Mouse (Mus musculus): Measurements from ENCODE around the gene Taf8. TPM values are rescaled to one million over a fixed set of nuclear protein-coding genes. Genes with fewer than 3 reads are reported as not detected.

The Taf8 gene
- polyA plus RNA-seq, 1 experiment from 2014 or later: 14.2 TPM

- Histone ChIP-seq H3K36me3 (ENCODE audit: control insufficient read depth, insufficient read depth) (no peaks in the 10 kb centered on the region), H3K27me3 (ENCODE audit: control insufficient read depth, insufficient read depth, low read depth, low read length) (no peaks in the 10 kb centered on the region), H3K4me3 (ENCODE audit: low read depth, low read length) (no peak overlapping the region), H3K27ac (ENCODE audit: low read length) (no peak overlapping the region), H3K9ac (ENCODE audit: low read depth, low read length) (no peak overlapping the region), H3K4me2 (ENCODE audit: low read depth, low read length) (no peak overlapping the region), H3K9me3 (replicated peaks; ENCODE audit: control insufficient read depth, low read length) (no peaks in the 10 kb centered on the region), H3K4me1 (ENCODE audit: control insufficient read depth, low read depth, low read length) (peaks cover 15% of the 10 kb centered on the region)
- ATAC-seq (ENCODE audit: low read depth): no peak
- 30% methylated on average over 2 of the region's 2 CpGs for WGBS (ENCODE audit: insufficient replicate concordance)
These were observed 19.7 kb downstream of the Taf8 start for GRCm38 (mm10) chr17:47482401-47482800.

GRCm38 (mm10) chr17:47479887-47480286 is 22.2 kb downstream of the Taf8 start:
- H3K9me3 ChIP-seq (replicated peaks; ENCODE audit: control insufficient read depth, low read length): no peaks in the 10 kb centered on the region
- H3K36me3 ChIP-seq (ENCODE audit: control insufficient read depth, insufficient read depth): no peaks in the 10 kb centered on the region
- 40% methylated on average over 3 of the region's 3 CpGs for WGBS (ENCODE audit: insufficient replicate concordance)
- no peaks in the 10 kb centered on the region for H3K27me3 ChIP-seq (ENCODE audit: control insufficient read depth, insufficient read depth, low read depth, low read length)
- no peak overlapping the region for H3K4me2 ChIP-seq (ENCODE audit: low read depth, low read length)
- H3K9ac ChIP-seq (ENCODE audit: low read depth, low read length): no peak overlapping the region
- ATAC-seq (ENCODE audit: low read depth): no peak
- H3K27ac ChIP-seq (ENCODE audit: low read length): no peak overlapping the region
- no peak overlapping the region for H3K4me3 ChIP-seq (ENCODE audit: low read depth, low read length)
- H3K4me1 ChIP-seq (ENCODE audit: control insufficient read depth, low read depth, low read length): peaks cover 7% of the 10 kb centered on the region

GRCm38 (mm10) chr17:47475714-47476113 is 26.4 kb downstream of the Taf8 start:
- H3K9me3 ChIP-seq (replicated peaks; ENCODE audit: control insufficient read depth, low read length): no peaks in the 10 kb centered on the region
- no peak overlapping the region for H3K9ac ChIP-seq (ENCODE audit: low read depth, low read length)
- no peaks in the 10 kb centered on the region for H3K36me3 ChIP-seq (ENCODE audit: control insufficient read depth, insufficient read depth)
- no peak overlapping the region for H3K4me3 ChIP-seq (ENCODE audit: low read depth, low read length)
- H3K4me1 ChIP-seq (ENCODE audit: control insufficient read depth, low read depth, low read length): peaks cover 6% of the 10 kb centered on the region; the same call in 1 of the 2 replicates
- no peak overlapping the region for H3K27ac ChIP-seq (ENCODE audit: low read length)
- no peak overlapping the region for H3K4me2 ChIP-seq (ENCODE audit: low read depth, low read length)
- ATAC-seq (ENCODE audit: low read depth): no peak
- no peaks in the 10 kb centered on the region for H3K27me3 ChIP-seq (ENCODE audit: control insufficient read depth, insufficient read depth, low read depth, low read length)
- 48% methylated on average over 3 of the region's 3 CpGs for WGBS (ENCODE audit: insufficient replicate concordance)

GRCm38 (mm10) chr17:47475181-47475580 is 26.9 kb downstream of the Taf8 start:
- H3K4me1 ChIP-seq (ENCODE audit: control insufficient read depth, low read depth, low read length): peaks cover 6% of the 10 kb centered on the region; the same call in 1 of the 2 replicates
- no peaks in the 10 kb centered on the region for H3K9me3 ChIP-seq (replicated peaks; ENCODE audit: control insufficient read depth, low read length)
- no peaks in the 10 kb centered on the region for H3K27me3 ChIP-seq (ENCODE audit: control insufficient read depth, insufficient read depth, low read depth, low read length)
- H3K27ac ChIP-seq (ENCODE audit: low read length): no peak overlapping the region
- H3K4me3 ChIP-seq (ENCODE audit: low read depth, low read length): no peak overlapping the region
- WGBS (ENCODE audit: insufficient replicate concordance): 71% methylated on average over 4 of the region's 4 CpGs
- H3K9ac ChIP-seq (ENCODE audit: low read depth, low read length): no peak overlapping the region
- no peak for ATAC-seq (ENCODE audit: low read depth)
- H3K36me3 ChIP-seq (ENCODE audit: control insufficient read depth, insufficient read depth): no peaks in the 10 kb centered on the region
- H3K4me2 ChIP-seq (ENCODE audit: low read depth, low read length): no peak overlapping the region

- no peaks in the 10 kb centered on the region for H3K9me3 ChIP-seq (replicated peaks; ENCODE audit: control insufficient read depth, low read length)
- H3K9ac ChIP-seq (ENCODE audit: low read depth, low read length): no peak overlapping the region
- ATAC-seq (ENCODE audit: low read depth): no peak
- no peak overlapping the region for H3K4me2 ChIP-seq (ENCODE audit: low read depth, low read length)
- H3K4me1 ChIP-seq (ENCODE audit: control insufficient read depth, low read depth, low read length): peaks cover 6% of the 10 kb centered on the region; the same call in 1 of the 2 replicates
- no peak overlapping the region for H3K27ac ChIP-seq (ENCODE audit: low read length)
- no peak overlapping the region for H3K4me3 ChIP-seq (ENCODE audit: low read depth, low read length)
- H3K36me3 ChIP-seq (ENCODE audit: control insufficient read depth, insufficient read depth): no peaks in the 10 kb centered on the region
- WGBS (ENCODE audit: insufficient replicate concordance): 64% methylated on average over 4 of the region's 4 CpGs
- no peaks in the 10 kb centered on the region for H3K27me3 ChIP-seq (ENCODE audit: control insufficient read depth, insufficient read depth, low read depth, low read length)
These were observed 27.8 kb downstream of the Taf8 start for GRCm38 (mm10) chr17:47474250-47474649.

GRCm38 (mm10) chr17:47473434-47473974 is 28.6 kb downstream of the Taf8 start:
- WGBS (ENCODE audit: insufficient replicate concordance): 8% methylated on average over 8 of the region's 8 CpGs
- Histone ChIP-seq H3K4me3 (ENCODE audit: low read depth, low read length) (no peak overlapping the region), H3K36me3 (ENCODE audit: control insufficient read depth, insufficient read depth) (no peaks in the 10 kb centered on the region), H3K4me1 (ENCODE audit: control insufficient read depth, low read depth, low read length) (peaks cover 6% of the 10 kb centered on the region; the same call in 1 of the 2 replicates), H3K27me3 (ENCODE audit: control insufficient read depth, insufficient read depth, low read depth, low read length) (peaks cover 5% of the 10 kb centered on the region; the same call in 1 of the 2 replicates), H3K27ac (ENCODE audit: low read length) (peak overlapping the region; percentile 54), H3K4me2 (ENCODE audit: low read depth, low read length) (no peak overlapping the region), H3K9ac (ENCODE audit: low read depth, low read length) (no peak overlapping the region), H3K9me3 (replicated peaks; ENCODE audit: control insufficient read depth, low read length) (no peaks in the 10 kb centered on the region)
- peak; percentile 27 for ATAC-seq (ENCODE audit: low read depth)

GRCm38 (mm10) chr17:47472435-47473350 is 29.4 kb downstream of the Taf8 start:
- WGBS (ENCODE audit: insufficient replicate concordance): 30% methylated on average over 15 of the region's 15 CpGs

GRCm38 (mm10) chr17:47470686-47471085 is 31.4 kb downstream of the Taf8 start:
- Histone ChIP-seq H3K9ac (ENCODE audit: low read depth, low read length) (no peak overlapping the region), H3K27ac (ENCODE audit: low read length) (no peak overlapping the region)
- WGBS (ENCODE audit: insufficient replicate concordance): 79% methylated on average over 5 of the region's 5 CpGs

More at GRCm38 (mm10) chr17:47472435-47473350, 29.4 kb downstream of the Taf8 start:
- Histone ChIP-seq H3K4me1 (ENCODE audit: control insufficient read depth, low read depth, low read length) (peaks cover 6% of the 10 kb centered on the region; the same call in 1 of the 2 replicates), H3K27ac (ENCODE audit: low read length) (peak overlapping the region; percentile 54), H3K4me2 (ENCODE audit: low read depth, low read length) (no peak overlapping the region), H3K9ac (ENCODE audit: low read depth, low read length) (no peak overlapping the region), H3K36me3 (ENCODE audit: control insufficient read depth, insufficient read depth) (no peaks in the 10 kb centered on the region), H3K4me3 (ENCODE audit: low read depth, low read length) (no peak overlapping the region), H3K27me3 (ENCODE audit: control insufficient read depth, insufficient read depth, low read depth, low read length) (peaks cover 12% of the 10 kb centered on the region), H3K9me3 (replicated peaks; ENCODE audit: control insufficient read depth, low read length) (no peaks in the 10 kb centered on the region)
- no peak; the same call in 1 of the 2 replicates for ATAC-seq (ENCODE audit: low read depth)

GRCm38 (mm10) chr17:47470121-47470520 is 32.0 kb downstream of the Taf8 start:
- Histone ChIP-seq H3K36me3 (ENCODE audit: control insufficient read depth, insufficient read depth) (no peaks in the 10 kb centered on the region), H3K4me1 (ENCODE audit: control insufficient read depth, low read depth, low read length) (peaks cover 10% of the 10 kb centered on the region), H3K9ac (ENCODE audit: low read depth, low read length) (no peak overlapping the region), H3K9me3 (replicated peaks; ENCODE audit: control insufficient read depth, low read length) (no peaks in the 10 kb centered on the region), H3K4me3 (ENCODE audit: low read depth, low read length) (no peak overlapping the region), H3K4me2 (ENCODE audit: low read depth, low read length) (no peak overlapping the region), H3K27me3 (ENCODE audit: control insufficient read depth, insufficient read depth, low read depth, low read length) (peaks cover 14% of the 10 kb centered on the region), H3K27ac (ENCODE audit: low read length) (no peak overlapping the region)
- 63% methylated on average over 4 of the region's 4 CpGs for WGBS (ENCODE audit: insufficient replicate concordance)
- no peak for ATAC-seq (ENCODE audit: low read depth)

More at GRCm38 (mm10) chr17:47470686-47471085, 31.4 kb downstream of the Taf8 start:
- ATAC-seq (ENCODE audit: low read depth): no peak
- Histone ChIP-seq H3K4me3 (ENCODE audit: low read depth, low read length) (no peak overlapping the region), H3K27me3 (ENCODE audit: control insufficient read depth, insufficient read depth, low read depth, low read length) (peaks cover 14% of the 10 kb centered on the region), H3K9me3 (replicated peaks; ENCODE audit: control insufficient read depth, low read length) (no peaks in the 10 kb centered on the region), H3K36me3 (ENCODE audit: control insufficient read depth, insufficient read depth) (no peaks in the 10 kb centered on the region), H3K4me2 (ENCODE audit: low read depth, low read length) (no peak overlapping the region), H3K4me1 (ENCODE audit: control insufficient read depth, low read depth, low read length) (peaks cover 6% of the 10 kb centered on the region; the same call in 1 of the 2 replicates)

Measured in liver, embryonic 16.5 days (tissue).